Mouse (Mus musculus) lung, adult 2 months (tissue): ENCODE measurements around the gene Gm15737. TPM values are rescaled to one million over a fixed set of nuclear protein-coding genes. Genes with fewer than 3 reads are reported as not detected.

Experiments used
- DNase-seq: peaks from one replicate; pipeline ENCODE4 v3.0.0; 2022
- H3K4me1 ChIP-seq: fragments of 200-500 bp; 2 replicates; pipeline ENCODE4 v1.6.1; 2011; ENCODE audit warnings: low read length; ENCODE audit not compliant: control insufficient read depth, insufficient read depth
- H3K4me3 ChIP-seq: fragments of 200-500 bp; replicated peaks from 2 replicates; pipeline ENCODE3; 2011; ENCODE audit warnings: low read depth, mild to moderate bottlenecking, control low read depth, low read length; ENCODE audit errors: extremely low read depth
- CTCF ChIP-seq: fragments of 200-500 bp; IDR thresholded peaks from 2 replicates; pipeline ENCODE4 v1.5.1; 2011; ENCODE audit warnings: mild to moderate bottlenecking, low read length, control low read depth; ENCODE audit not compliant: insufficient read depth
- POLR2A ChIP-seq: fragments of 200-500 bp; IDR thresholded peaks from 2 replicates; pipeline ENCODE4 v1.6.1; 2011; ENCODE audit warnings: low read depth, mild to moderate bottlenecking, control low read depth, low read length, borderline replicate concordance; ENCODE audit errors: extremely low read depth
- WGBS: fragments of 180-500 bp; shearing (Covaris S2); methylation state at CpG from one replicate; pipeline ENCODE4 v1.1.7; 2018; 5-methylcytosine and 5-hydroxymethylcytosine counted together
- polyA plus RNA-seq: library from polyadenylated mRNA; depleted of rRNA; stranded (reverse); fragments of >200 nt; gene quantifications from 2 replicates; pipeline ENCODE4 v1.2.3, GENCODE M21; 2012

Gene Gm15737
- polyA plus RNA-seq, 1 experiment: not detected

- 66% methylated on average over 4 of the region's 4 CpGs for WGBS
- H3K4me3 ChIP-seq: no peak overlapping the region
- peaks cover 20% of the 10 kb centered on the region for H3K4me1 ChIP-seq
- TF ChIP-seq CTCF (no peak), POLR2A (no peak)
- no peak for DNase-seq
These were observed 2.7 kb downstream of the Gm15737 start for GRCm38 (mm10) chr6:92871813-92872212.

DNA sequence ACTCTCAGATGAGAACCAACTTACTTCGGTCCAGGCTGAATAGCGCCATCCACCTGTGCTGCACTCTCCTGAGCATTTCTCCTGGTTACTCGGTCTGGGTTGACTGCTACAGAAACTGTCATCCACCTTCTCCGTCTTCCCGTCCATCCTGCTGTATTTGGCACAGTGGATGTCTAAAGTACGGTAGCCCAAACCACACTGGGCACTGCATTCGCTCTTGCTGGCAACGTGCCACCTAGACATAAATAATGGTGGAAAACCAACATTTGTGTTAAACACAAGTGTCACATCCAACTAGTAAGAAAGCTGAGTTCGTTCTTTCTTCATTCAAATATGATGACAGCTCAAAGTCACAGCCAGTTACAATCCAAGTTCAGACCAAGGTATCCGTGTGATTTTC lies 3.6 kb downstream of the Gm15737 start:
- TF ChIP-seq POLR2A: no peak
- no peak for TF ChIP-seq CTCF
- 61% methylated on average over 10 of the region's 10 CpGs for WGBS
- no peak for DNase-seq
- peaks cover 20% of the 10 kb centered on the region for H3K4me1 ChIP-seq
- H3K4me3 ChIP-seq: no peak overlapping the region

GRCm38 (mm10) chr6:92874854-92875253 lies 5.7 kb downstream of the Gm15737 start:
- no peak for TF ChIP-seq POLR2A
- no peak for TF ChIP-seq CTCF
- Histone ChIP-seq H3K4me3 (no peak overlapping the region), H3K4me1 (peaks cover 15% of the 10 kb centered on the region)
- 8% methylated on average over 5 of the region's 5 CpGs for WGBS
- peak; percentile 36 for DNase-seq

GRCm38 (mm10) chr6:92875340-92875739 lies 6.2 kb downstream of the Gm15737 start:
- DNase-seq: no peak
- Histone ChIP-seq H3K4me3 (no peak overlapping the region), H3K4me1 (peaks cover 11% of the 10 kb centered on the region)
- 57% methylated on average over 2 of the region's 2 CpGs for WGBS
- no peak for TF ChIP-seq CTCF
- TF ChIP-seq POLR2A: no peak

- 31% methylated on average over 5 of the region's 5 CpGs for WGBS
- DNase-seq: no peak
- no peak for TF ChIP-seq CTCF
- no peak for TF ChIP-seq POLR2A
- Histone ChIP-seq H3K4me1 (peaks cover 11% of the 10 kb centered on the region), H3K4me3 (no peak overlapping the region)
These were observed 7.0 kb downstream of the Gm15737 start for GRCm38 (mm10) chr6:92876121-92876520.

- TF ChIP-seq CTCF: no peak
- TF ChIP-seq POLR2A: no peak
- WGBS: 94% methylated on average over 4 of the region's 4 CpGs
- H3K4me1 ChIP-seq: peaks cover 11% of the 10 kb centered on the region
These were observed 8.1 kb downstream of the Gm15737 start for GRCm38 (mm10) chr6:92877236-92877635.

GRCm38 (mm10) chr6:92878771-92879170 lies 9.6 kb downstream of the Gm15737 start:
- Histone ChIP-seq H3K4me3 (no peak overlapping the region), H3K4me1 (peaks cover 11% of the 10 kb centered on the region)
- TF ChIP-seq CTCF: no peak
- no peak for TF ChIP-seq POLR2A
- no peak for DNase-seq
- 74% methylated on average over 5 of the region's 5 CpGs for WGBS

More at GRCm38 (mm10) chr6:92877236-92877635, 8.1 kb downstream of the Gm15737 start:
- no peak for DNase-seq
- no peak overlapping the region for H3K4me3 ChIP-seq

DNA sequence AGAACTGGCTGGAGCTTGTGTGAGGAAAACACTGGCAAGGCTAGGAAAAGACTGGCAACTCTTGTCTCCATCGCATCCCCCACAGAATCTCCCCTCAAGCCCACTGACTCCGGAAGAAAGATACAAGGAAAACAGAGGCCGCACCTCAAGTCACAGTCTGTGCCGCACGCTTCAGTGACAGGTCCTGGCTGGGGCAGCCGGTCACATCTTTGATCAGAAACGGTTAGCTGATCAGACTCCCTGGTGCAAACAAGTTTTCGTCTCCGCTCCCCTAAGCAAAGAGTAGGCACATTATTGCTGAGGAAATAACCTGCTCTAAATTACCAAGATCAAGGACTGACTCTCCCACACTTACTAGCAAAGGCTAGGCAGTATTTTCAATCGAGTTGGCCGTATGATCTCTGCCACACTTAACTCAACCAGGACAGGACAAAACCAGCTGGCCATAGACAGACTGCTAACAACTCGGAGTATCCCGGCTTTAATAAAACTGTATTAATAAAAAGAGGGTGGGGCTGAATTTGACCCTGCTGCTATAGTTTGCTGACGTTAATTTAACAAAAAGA lies 10.6 kb downstream of the Gm15737 start:
- Histone ChIP-seq H3K4me1 (peaks cover 9% of the 10 kb centered on the region), H3K4me3 (no peak overlapping the region)
- TF ChIP-seq CTCF (no peak), POLR2A (no peak)
- no peak for DNase-seq
- 86% methylated on average over 14 of the region's 14 CpGs for WGBS

DNA sequence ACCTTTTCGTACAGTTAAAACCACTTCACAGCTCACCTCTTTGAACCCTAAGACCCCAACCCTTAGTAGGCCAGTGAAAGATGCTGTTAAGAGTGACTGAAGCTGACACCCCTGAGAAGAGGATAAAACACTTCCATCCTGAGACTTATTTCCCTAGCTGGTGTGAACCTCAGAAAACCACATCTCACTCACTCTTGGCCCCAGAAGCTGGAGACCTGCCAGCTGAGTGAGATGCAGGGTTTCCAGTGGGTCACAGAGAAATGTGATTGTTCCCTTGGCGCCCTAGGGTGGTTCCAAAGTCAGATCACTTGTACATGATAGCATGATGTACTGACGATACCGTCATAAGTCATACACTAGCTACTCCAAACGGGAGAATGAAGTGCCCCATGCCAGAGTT lies 13.3 kb downstream of the Gm15737 start:
- no peak for TF ChIP-seq CTCF
- Histone ChIP-seq H3K4me3 (no peak overlapping the region), H3K4me1 (peaks cover 3% of the 10 kb centered on the region; the same call in 1 of the 2 replicates)
- 63% methylated on average over 5 of the region's 5 CpGs for WGBS
- no peak for DNase-seq

DNA sequence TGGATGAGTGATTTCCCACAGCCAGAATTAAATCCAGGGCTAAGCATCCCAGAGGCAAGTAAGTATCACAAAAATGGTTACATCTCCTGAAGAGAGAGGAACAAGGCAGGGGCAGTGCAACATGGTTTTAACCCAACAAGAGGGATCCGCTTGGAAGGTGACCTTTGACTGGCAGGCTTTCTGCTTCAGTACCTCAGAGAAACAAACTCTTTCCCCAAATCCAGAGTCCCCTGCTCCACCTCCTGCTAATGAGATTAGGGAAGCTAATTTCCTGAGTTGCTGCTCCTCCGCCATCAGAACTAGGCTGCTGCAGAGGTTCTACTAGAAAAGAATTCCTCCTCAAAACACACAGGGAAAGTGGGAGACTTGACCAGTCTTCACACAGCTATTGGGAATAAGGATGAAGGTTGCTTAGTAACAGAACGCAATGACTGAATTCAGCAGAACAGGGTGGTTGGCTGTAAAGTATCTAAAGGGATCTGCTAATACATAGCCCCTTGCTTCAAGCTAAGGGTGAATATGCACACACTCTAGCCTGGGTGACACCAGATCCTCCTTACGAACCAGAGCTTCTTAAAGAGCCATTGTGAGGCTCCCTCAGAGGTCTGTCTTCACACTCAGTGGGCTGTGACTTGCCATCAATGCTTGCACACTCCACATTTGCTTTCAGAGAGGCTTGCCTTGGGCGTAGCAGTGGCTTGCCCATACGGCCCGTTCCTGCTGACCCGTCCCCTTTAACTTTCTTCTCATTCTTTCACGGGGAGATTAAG lies 14.2 kb downstream of the Gm15737 start:
- TF ChIP-seq CTCF: no peak
- TF ChIP-seq POLR2A: no peak
- Histone ChIP-seq H3K4me1 (peaks cover 3% of the 10 kb centered on the region; the same call in 1 of the 2 replicates), H3K4me3 (no peak overlapping the region)
- WGBS: 84% methylated on average over 9 of the region's 9 CpGs
- DNase-seq: no peak
